Mouse (Mus musculus): ENCODE results near the gene Cacna1s. TPM values are rescaled to one million over a fixed set of nuclear protein-coding genes. Genes with fewer than 3 reads are reported as not detected.

Cacna1s gene
- polyA plus RNA-seq (2015; fragmentation: Nextera tagmentation; extraction: Ambion mirVana), result 0.19 and 0.45 TPM in 2 replicates

GRCm38 (mm10) chr1:136052547-136052946 is at the start of gene Cacna1s:
Cacna1s (plus strand) TSS chr1:136052750.
- Histone ChIP-seq H3K27me3 (replicated peaks) (peaks cover 78% of the 10 kb centered on the region), H3K9me3 (no peaks in the 10 kb centered on the region), H3K27ac (replicated peaks) (no peak within 1 kb of the TSS), H3K36me3 (no peaks in the 10 kb centered on the region), H3K4me2 (no peak within 1 kb of the TSS), H3K4me3 (no peak within 1 kb of the TSS), H3K4me1 (peaks cover 34% of the 10 kb centered on the region), H3K9ac (0 out of 2 replicates have a peak within 1 kb of the TSS, but pooled peaks have one; percentile 25)
- 24% methylated on average over 11 of the region's 11 CpGs for WGBS
- no peak for ATAC-seq (ENCODE audit: extremely low read depth, insufficient number of reproducible peaks, low FRiP score, low TSS enrichment)

- Histone ChIP-seq H3K9ac (peak within 1 kb of the TSS; percentile 81), H3K36me3 (no peaks in the 10 kb centered on the region), H3K4me3 (peak within 1 kb of the TSS; percentile 63), H3K9me3 (no peaks in the 10 kb centered on the region), H3K27me3 (replicated peaks) (peaks cover 11% of the 10 kb centered on the region; the same call in 1 of the 2 replicates), H3K27ac (replicated peaks) (no peak within 1 kb of the TSS), H3K4me1 (peaks cover 16% of the 10 kb centered on the region), H3K4me2 (peak within 1 kb of the TSS; percentile 95)
- ATAC-seq (ENCODE audit: extremely low read depth, insufficient number of reproducible peaks, low FRiP score, low TSS enrichment), result no peak
- 78% methylated on average over 3 of the region's 3 CpGs for WGBS
Observed at GRCm38 (mm10) chr1:136006292-136006748, 46.2 kb upstream of the Cacna1s start, which contains the start of gene Igfn1. Igfn1 (minus strand) TSS chr1:136006342.

GRCm38 (mm10) chr1:136007211-136008158 is 45.1 kb upstream of the Cacna1s start, which contains the start of gene Tmem9:
Tmem9 (plus strand) TSS chr1:136008150.
- Histone ChIP-seq H3K9me3 (no peaks in the 10 kb centered on the region), H3K36me3 (no peaks in the 10 kb centered on the region), H3K4me2 (peak within 1 kb of the TSS; percentile 95), H3K27me3 (replicated peaks) (peaks cover 10% of the 10 kb centered on the region; the same call in 1 of the 2 replicates), H3K27ac (replicated peaks) (no peak within 1 kb of the TSS), H3K9ac (peak within 1 kb of the TSS; percentile 81), H3K4me1 (peaks cover 23% of the 10 kb centered on the region), H3K4me3 (peak within 1 kb of the TSS; percentile 63)
- peak; percentile 70 for ATAC-seq (ENCODE audit: extremely low read depth, insufficient number of reproducible peaks, low FRiP score, low TSS enrichment)
- 2% methylated on average over 37 of the region's 37 CpGs for WGBS

- H3K9me3 ChIP-seq, result no peaks in the 10 kb centered on the region
- H3K9ac ChIP-seq, result peak overlapping the region; percentile 81; the same call in 1 of the 2 replicates
- peak overlapping the region; percentile 63 for H3K4me3 ChIP-seq
- H3K36me3 ChIP-seq, result no peaks in the 10 kb centered on the region
- H3K4me2 ChIP-seq, result peak overlapping the region; percentile 95
- WGBS, result 14% methylated on average over 8 of the region's 8 CpGs
- H3K27ac ChIP-seq (replicated peaks), result no peak overlapping the region
- H3K27me3 ChIP-seq (replicated peaks), result peaks cover 10% of the 10 kb centered on the region; the same call in 1 of the 2 replicates
- peaks cover 23% of the 10 kb centered on the region for H3K4me1 ChIP-seq
- ATAC-seq (ENCODE audit: extremely low read depth, insufficient number of reproducible peaks, low FRiP score, low TSS enrichment), result no peak
Observed at GRCm38 (mm10) chr1:136008159-136008533, 44.4 kb upstream of the Cacna1s start.

GRCm38 (mm10) chr1:136010247-136010646 is 42.3 kb upstream of the Cacna1s start:
- Histone ChIP-seq H3K9me3 (no peaks in the 10 kb centered on the region), H3K4me3 (no peak overlapping the region), H3K27ac (replicated peaks) (no peak overlapping the region), H3K9ac (no peak overlapping the region), H3K36me3 (no peaks in the 10 kb centered on the region), H3K4me1 (peaks cover 44% of the 10 kb centered on the region), H3K4me2 (no peak overlapping the region), H3K27me3 (replicated peaks) (peaks cover 10% of the 10 kb centered on the region; the same call in 1 of the 2 replicates)
- 93% methylated on average over 4 of the region's 4 CpGs for WGBS
- ATAC-seq (ENCODE audit: extremely low read depth, insufficient number of reproducible peaks, low FRiP score, low TSS enrichment), result no peak

GRCm38 (mm10) chr1:136013513-136013912 is 39.0 kb upstream of the Cacna1s start:
- peaks cover 39% of the 10 kb centered on the region for H3K4me1 ChIP-seq
- WGBS, result 51% methylated on average over 4 of the region's 4 CpGs
- no peak overlapping the region for H3K4me3 ChIP-seq
- no peak for ATAC-seq (ENCODE audit: extremely low read depth, insufficient number of reproducible peaks, low FRiP score, low TSS enrichment)
- no peak overlapping the region for H3K27ac ChIP-seq (replicated peaks)
- H3K4me2 ChIP-seq, result no peak overlapping the region
- H3K27me3 ChIP-seq (replicated peaks), result no peaks in the 10 kb centered on the region
- no peak overlapping the region for H3K9ac ChIP-seq
- no peaks in the 10 kb centered on the region for H3K36me3 ChIP-seq
- no peaks in the 10 kb centered on the region for H3K9me3 ChIP-seq

GRCm38 (mm10) chr1:136014796-136015502 is 37.6 kb upstream of the Cacna1s start:
- H3K27me3 ChIP-seq (replicated peaks), result no peaks in the 10 kb centered on the region
- H3K9ac ChIP-seq, result no peak overlapping the region
- H3K4me2 ChIP-seq, result no peak overlapping the region
- peaks cover 6% of the 10 kb centered on the region for H3K36me3 ChIP-seq
- H3K4me1 ChIP-seq, result peaks cover 49% of the 10 kb centered on the region
- no peak overlapping the region for H3K4me3 ChIP-seq
- WGBS, result 37% methylated on average over 2 of the region's 2 CpGs
- no peak for ATAC-seq (ENCODE audit: extremely low read depth, insufficient number of reproducible peaks, low FRiP score, low TSS enrichment)
- no peaks in the 10 kb centered on the region for H3K9me3 ChIP-seq
- no peak overlapping the region for H3K27ac ChIP-seq (replicated peaks)

- no peaks in the 10 kb centered on the region for H3K9me3 ChIP-seq
- peak overlapping the region; percentile 93 for H3K9ac ChIP-seq
- WGBS, result 78% methylated on average over 2 of the region's 2 CpGs
- H3K27me3 ChIP-seq (replicated peaks), result no peaks in the 10 kb centered on the region
- H3K4me1 ChIP-seq, result peaks cover 43% of the 10 kb centered on the region
- H3K27ac ChIP-seq (replicated peaks), result 0 out of 2 replicates have a peak overlapping the region, but pooled peaks have one; percentile 17
- no peak for ATAC-seq (ENCODE audit: extremely low read depth, insufficient number of reproducible peaks, low FRiP score, low TSS enrichment)
- peak overlapping the region; percentile 95 for H3K4me2 ChIP-seq
- peaks cover 27% of the 10 kb centered on the region for H3K36me3 ChIP-seq
- H3K4me3 ChIP-seq, result peak overlapping the region; percentile 84
Observed at GRCm38 (mm10) chr1:136017307-136017706, 35.2 kb upstream of the Cacna1s start.

GRCm38 (mm10) chr1:136017907-136018313 is 34.6 kb upstream of the Cacna1s start:
- Histone ChIP-seq H3K36me3 (peaks cover 33% of the 10 kb centered on the region), H3K27me3 (replicated peaks) (no peaks in the 10 kb centered on the region), H3K9ac (peak overlapping the region; percentile 93), H3K4me3 (peak overlapping the region; percentile 84), H3K27ac (replicated peaks) (peak overlapping the region; percentile 75), H3K4me1 (peaks cover 42% of the 10 kb centered on the region), H3K9me3 (no peaks in the 10 kb centered on the region), H3K4me2 (peak overlapping the region; percentile 95)
- WGBS, result under 1% methylated on average over 22 of the region's 22 CpGs
- ATAC-seq (ENCODE audit: extremely low read depth, insufficient number of reproducible peaks, low FRiP score, low TSS enrichment), result peak; percentile 90

- Histone ChIP-seq H3K4me3 (peak overlapping the region; percentile 84), H3K27me3 (replicated peaks) (no peaks in the 10 kb centered on the region), H3K36me3 (peaks cover 40% of the 10 kb centered on the region), H3K27ac (replicated peaks) (peak overlapping the region; percentile 75), H3K4me1 (peaks cover 38% of the 10 kb centered on the region), H3K9ac (peak overlapping the region; percentile 93), H3K4me2 (peak overlapping the region; percentile 95), H3K9me3 (no peaks in the 10 kb centered on the region)
- ATAC-seq (ENCODE audit: extremely low read depth, insufficient number of reproducible peaks, low FRiP score, low TSS enrichment), result peak; percentile 75; the same call in 1 of the 2 replicates
- 3% methylated on average over 24 of the region's 24 CpGs for WGBS
Observed at GRCm38 (mm10) chr1:136018390-136019189, 34.0 kb upstream of the Cacna1s start.
